Mouse (Mus musculus): ENCODE data around the gene Cfl1. TPM values are rescaled to one million over a fixed set of nuclear protein-coding genes. Genes with fewer than 3 reads are reported as not detected.

The Cfl1 gene
- 2,535 and 2,700 TPM in 2 replicates for polyA plus RNA-seq (2015; fragmentation: Nextera tagmentation; extraction: Ambion mirVana)

DNA sequence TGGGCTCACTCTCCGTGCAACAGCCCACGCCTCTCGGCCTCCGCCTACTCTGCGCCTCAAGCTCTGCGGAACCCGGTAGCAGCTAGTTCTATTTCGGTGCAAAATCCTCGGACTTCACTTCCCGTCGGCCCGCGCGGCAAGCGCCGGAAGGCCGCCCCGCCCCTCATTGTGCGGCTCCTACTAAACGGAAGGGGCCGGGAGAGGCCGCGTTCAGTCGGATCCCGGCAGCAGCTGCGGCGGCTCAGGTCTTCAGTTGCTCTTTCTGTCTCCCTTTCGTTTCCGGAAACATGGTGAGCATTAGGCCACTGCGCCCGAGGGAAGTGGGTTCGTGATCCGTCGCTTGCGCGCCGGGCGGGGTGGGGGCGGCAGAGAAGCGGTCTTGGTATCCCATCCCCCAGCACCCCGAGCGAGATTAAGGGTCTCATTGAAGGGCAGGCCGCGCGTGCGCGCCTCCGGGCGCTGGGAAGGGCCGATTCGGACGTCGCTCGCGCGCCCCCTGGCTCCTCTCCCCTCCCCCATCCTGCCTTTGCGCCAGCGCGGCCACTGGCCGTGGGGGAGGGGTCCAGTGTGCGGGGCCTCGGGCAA, at the start of gene Cfl1:
Gene Cfl1, plus strand, starts transcription at position 143 of the 585 bp plus-strand sequence.
- Histone ChIP-seq H3K9ac (peak within 1 kb of the TSS; percentile 97), H3K27me3 (no peaks in the 10 kb centered on the region), H3K27ac (peak within 1 kb of the TSS; percentile 99), H3K9me3 (no peaks in the 10 kb centered on the region), H3K4me2 (peak within 1 kb of the TSS; percentile 83), H3K4me1 (peaks cover 38% of the 10 kb centered on the region), H3K4me3 (peak within 1 kb of the TSS; percentile 99), H3K36me3 (peaks cover 42% of the 10 kb centered on the region)
- under 1% methylated on average over 62 of the region's 62 CpGs for WGBS
- peak; percentile 15 for ATAC-seq (ENCODE audit: insufficient number of reproducible peaks, insufficient read depth, low FRiP score, low TSS enrichment, low read depth)

DNA sequence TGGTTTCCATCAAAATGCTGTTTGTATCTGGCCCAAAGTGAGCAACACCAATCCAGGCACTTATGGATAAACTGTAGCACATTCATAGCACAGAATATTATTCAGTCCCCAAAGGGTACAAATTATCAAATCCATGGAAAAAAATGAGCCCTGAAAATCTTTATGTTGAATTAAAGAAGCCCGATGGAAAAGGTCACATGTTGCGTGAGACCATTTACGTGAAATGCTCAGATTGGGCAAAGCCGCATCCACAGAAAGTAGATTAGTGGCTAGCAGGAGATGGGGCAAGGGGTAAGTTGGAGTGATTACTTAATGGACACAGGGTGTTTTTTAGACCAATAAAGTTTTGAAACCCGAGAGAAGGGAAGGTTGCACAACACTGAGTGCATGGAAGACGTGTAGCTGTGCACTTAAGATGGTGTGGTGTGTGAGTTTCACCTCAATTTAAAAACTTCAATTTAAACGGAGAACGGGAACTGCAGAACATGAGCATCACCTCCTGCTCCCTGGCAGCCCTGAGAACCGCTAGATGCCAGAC, 45.8 kb upstream of the Cfl1 start:
- H3K4me3 ChIP-seq = no peak overlapping the region
- ATAC-seq (ENCODE audit: insufficient number of reproducible peaks, insufficient read depth, low FRiP score, low TSS enrichment, low read depth) = no peak
- H3K27ac ChIP-seq = no peak overlapping the region
- peak overlapping the region; percentile 36; the same call in 1 of the 2 replicates for H3K9ac ChIP-seq
- no peaks in the 10 kb centered on the region for H3K9me3 ChIP-seq
- peaks cover 17% of the 10 kb centered on the region for H3K4me1 ChIP-seq
- H3K36me3 ChIP-seq = no peaks in the 10 kb centered on the region
- no peak overlapping the region for H3K4me2 ChIP-seq
- H3K27me3 ChIP-seq = peaks cover 41% of the 10 kb centered on the region
- 64% methylated on average over 9 of the region's 9 CpGs for WGBS

DNA sequence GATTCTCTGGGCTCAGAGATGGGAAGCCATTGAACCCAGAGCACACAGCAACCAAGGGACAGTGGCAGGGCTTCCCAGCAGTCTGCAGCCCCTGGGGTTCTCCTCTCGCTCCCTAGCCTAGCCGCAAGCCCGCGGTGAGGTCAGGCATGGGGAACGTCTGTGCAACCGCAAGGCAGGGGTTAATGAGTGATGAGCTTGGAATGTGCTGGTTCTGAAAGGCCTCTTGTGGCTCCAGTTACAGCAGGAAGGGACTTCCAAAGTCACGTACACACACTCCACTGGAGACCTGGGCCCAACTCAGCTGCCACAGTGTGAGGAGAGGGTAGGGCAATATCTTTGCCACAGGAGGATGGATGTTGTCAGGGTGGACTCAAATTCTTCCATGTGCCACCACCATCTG, 45.3 kb upstream of the Cfl1 start:
- Histone ChIP-seq H3K27ac (no peak overlapping the region), H3K9me3 (no peaks in the 10 kb centered on the region), H3K4me3 (no peak overlapping the region), H3K4me1 (peaks cover 17% of the 10 kb centered on the region), H3K27me3 (peaks cover 46% of the 10 kb centered on the region), H3K9ac (peak overlapping the region; percentile 36; the same call in 1 of the 2 replicates), H3K4me2 (no peak overlapping the region), H3K36me3 (no peaks in the 10 kb centered on the region)
- WGBS = 25% methylated on average over 7 of the region's 7 CpGs
- no peak for ATAC-seq (ENCODE audit: insufficient number of reproducible peaks, insufficient read depth, low FRiP score, low TSS enrichment, low read depth)

DNA sequence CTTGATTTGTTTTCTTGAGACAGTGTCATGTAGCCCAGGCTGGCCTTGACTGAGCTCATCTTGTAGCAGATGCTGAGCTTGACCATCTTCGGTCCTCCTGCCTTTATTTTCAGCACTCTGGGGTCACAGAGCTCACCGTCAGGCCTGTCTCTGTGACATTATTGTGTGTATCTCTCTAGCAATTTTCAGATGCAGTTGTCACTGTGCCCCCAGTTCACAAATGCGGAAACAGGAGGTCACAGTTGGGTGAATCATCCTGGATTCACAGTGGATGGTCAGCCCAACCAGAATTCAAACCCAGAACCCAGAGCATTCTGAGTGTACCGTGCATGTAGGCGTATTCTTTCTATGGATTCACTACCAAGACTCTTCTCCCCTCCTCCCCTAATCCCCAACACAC, 44.5 kb upstream of the Cfl1 start:
- H3K4me2 ChIP-seq = no peak overlapping the region
- H3K4me3 ChIP-seq = no peak overlapping the region
- H3K27me3 ChIP-seq = peaks cover 54% of the 10 kb centered on the region
- H3K27ac ChIP-seq = no peak overlapping the region
- no peaks in the 10 kb centered on the region for H3K36me3 ChIP-seq
- 92% methylated on average over 5 of the region's 5 CpGs for WGBS
- no peak overlapping the region for H3K9ac ChIP-seq
- H3K9me3 ChIP-seq = no peaks in the 10 kb centered on the region
- ATAC-seq (ENCODE audit: insufficient number of reproducible peaks, insufficient read depth, low FRiP score, low TSS enrichment, low read depth) = no peak
- H3K4me1 ChIP-seq = peaks cover 17% of the 10 kb centered on the region

DNA sequence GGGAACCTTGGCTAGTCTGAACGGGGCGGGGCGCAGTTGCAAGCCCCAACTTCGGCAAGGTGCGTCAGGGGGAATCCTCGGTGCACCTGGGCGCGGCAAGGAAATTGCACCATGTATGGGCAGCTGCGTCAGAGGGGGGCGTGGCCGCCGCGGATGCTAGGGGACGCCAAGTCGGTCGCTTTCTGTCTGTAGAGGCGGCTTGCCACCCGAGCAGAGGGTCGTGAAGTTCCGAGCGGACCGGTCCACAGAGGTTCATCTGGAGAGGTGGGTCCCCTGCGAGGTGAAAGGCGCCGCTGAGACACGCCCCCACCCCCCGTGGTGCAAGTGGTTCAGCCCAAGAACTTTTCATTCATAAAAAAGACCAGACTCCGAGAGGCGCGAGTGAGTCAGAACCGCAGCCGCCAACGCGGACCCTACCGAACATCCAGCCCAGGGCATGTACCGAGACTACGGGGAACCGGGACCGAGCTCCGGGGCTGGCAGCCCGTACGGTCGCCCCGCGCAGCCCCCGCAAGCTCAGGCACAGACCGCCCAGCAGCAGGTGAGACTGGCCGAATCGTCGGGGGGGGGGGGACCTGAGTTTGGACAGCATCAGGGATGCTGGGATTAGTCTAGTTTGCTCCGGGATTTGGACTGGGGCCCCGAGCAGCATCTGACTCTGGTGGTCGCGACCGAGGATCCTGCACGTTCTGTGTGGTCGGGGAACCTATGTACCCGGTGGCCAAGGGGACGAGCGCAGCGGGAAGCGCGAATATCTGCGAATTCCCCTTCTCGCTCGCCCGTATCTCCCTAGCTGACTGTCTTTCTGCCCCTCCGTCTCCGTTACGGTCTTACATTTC, 42.5 kb upstream of the Cfl1 start, which contains the start of gene Fosl1:
Gene Fosl1, plus strand, starts transcription at position 33 of the 839 bp plus-strand sequence.
- peak; percentile 72 for ATAC-seq (ENCODE audit: insufficient number of reproducible peaks, insufficient read depth, low FRiP score, low TSS enrichment, low read depth)
- Histone ChIP-seq H3K27ac (no peak within 1 kb of the TSS), H3K27me3 (peaks cover 59% of the 10 kb centered on the region), H3K36me3 (no peaks in the 10 kb centered on the region), H3K4me1 (peaks cover 17% of the 10 kb centered on the region), H3K4me2 (peak within 1 kb of the TSS; percentile 96), H3K4me3 (peak within 1 kb of the TSS; percentile 54), H3K9ac (peak within 1 kb of the TSS; percentile 66), H3K9me3 (no peaks in the 10 kb centered on the region)
- WGBS = under 1% methylated on average over 70 of the region's 70 CpGs

DNA sequence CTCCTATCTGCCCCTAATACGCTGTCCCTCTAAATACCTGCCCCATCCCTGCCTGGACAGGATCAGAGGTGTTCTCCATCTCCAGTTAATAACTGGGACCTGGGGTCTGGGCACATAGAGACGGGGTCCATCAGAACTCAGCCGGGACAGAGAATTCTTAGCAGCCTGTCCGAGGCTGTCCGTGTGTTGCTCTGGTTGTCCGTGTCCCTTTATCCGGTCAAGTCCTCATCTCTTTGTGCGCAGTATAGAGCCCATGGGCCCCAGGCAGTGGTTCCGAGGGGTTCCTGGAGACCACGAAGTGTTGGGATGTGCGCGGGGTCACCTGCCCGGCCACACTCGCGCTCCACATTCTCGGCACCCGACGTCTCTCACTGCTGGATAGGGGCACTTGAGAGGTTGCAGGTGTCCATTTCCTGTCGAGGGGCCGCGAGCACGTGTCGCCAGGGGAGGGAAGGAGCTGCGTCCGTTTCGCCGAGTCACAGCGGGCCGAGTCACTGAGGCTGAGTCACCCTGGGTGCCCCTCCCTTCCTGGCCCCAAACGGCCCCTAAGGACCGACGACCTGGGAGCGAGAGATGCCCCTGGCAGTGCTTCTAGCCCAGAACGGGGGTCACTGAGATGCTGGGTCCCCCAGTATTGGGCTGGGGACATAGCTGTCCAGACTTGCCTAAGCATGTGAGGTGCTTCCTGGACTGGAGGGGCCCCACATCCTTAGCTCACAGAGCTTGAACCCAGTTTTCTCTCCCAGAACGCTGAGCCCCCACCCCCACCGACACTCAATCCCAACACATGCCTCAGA, 41.7 kb upstream of the Cfl1 start:
- H3K27me3 ChIP-seq = peaks cover 59% of the 10 kb centered on the region

DNA sequence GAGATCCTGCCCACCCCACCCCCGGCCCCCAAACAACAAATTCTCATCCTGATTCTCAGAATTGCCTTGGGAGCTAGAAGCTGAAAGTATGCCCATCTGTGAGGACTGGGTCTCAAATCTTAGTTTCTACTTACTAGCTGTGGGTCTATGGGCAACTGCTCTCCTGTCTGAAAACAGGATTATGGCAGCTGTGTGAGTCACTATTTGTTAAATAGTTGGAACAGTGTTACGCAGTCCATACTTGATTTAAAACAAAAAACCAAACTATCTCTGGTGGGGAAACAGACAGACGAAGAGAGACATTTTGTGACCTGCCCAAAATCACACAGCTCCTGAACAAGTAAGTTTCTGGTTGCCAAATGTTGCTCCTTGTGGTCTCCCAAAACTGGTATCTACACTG, 40.6 kb upstream of the Cfl1 start:
- Histone ChIP-seq H3K36me3 (peaks cover 11% of the 10 kb centered on the region; the same call in 1 of the 2 replicates), H3K27me3 (peaks cover 57% of the 10 kb centered on the region), H3K9ac (no peak overlapping the region), H3K4me3 (no peak overlapping the region), H3K4me1 (peaks cover 18% of the 10 kb centered on the region), H3K4me2 (no peak overlapping the region), H3K27ac (no peak overlapping the region), H3K9me3 (no peaks in the 10 kb centered on the region)
- ATAC-seq (ENCODE audit: insufficient number of reproducible peaks, insufficient read depth, low FRiP score, low TSS enrichment, low read depth) = no peak
- 83% methylated on average over 3 of the region's 3 CpGs for WGBS

More for the DNA sequence above, 41.7 kb upstream of the Cfl1 start:
- peak overlapping the region; percentile 96 for H3K4me2 ChIP-seq
- peak overlapping the region; percentile 54 for H3K4me3 ChIP-seq
- peaks cover 17% of the 10 kb centered on the region for H3K4me1 ChIP-seq
- peak overlapping the region; percentile 66; the same call in 1 of the 2 replicates for H3K9ac ChIP-seq
- no peaks in the 10 kb centered on the region for H3K9me3 ChIP-seq
- H3K27ac ChIP-seq = no peak overlapping the region
- no peak for ATAC-seq (ENCODE audit: insufficient number of reproducible peaks, insufficient read depth, low FRiP score, low TSS enrichment, low read depth)
- H3K36me3 ChIP-seq = no peaks in the 10 kb centered on the region
- WGBS = 7% methylated on average over 36 of the region's 36 CpGs

DNA sequence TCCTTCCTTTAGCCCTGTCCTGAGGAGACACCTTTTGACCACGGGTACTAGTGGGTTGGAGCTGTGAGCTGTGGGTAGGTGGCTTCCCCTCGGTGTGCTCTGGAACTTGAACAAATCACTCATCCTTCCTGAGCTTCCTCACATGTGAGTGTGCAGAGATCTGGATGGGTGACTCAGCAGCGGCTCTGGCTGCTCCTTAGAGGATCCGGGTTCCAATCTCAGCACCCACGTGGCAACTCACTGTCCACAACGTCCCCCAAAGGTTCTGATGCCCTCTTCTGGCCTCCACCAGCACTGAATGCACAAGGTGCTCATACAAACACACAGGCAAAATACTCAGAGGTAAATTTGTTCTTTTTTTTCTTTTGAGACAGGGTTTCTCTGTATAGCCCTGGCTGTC, 38.5 kb upstream of the Cfl1 start:
- 74% methylated on average over 6 of the region's 6 CpGs for WGBS
- Histone ChIP-seq H3K9ac (no peak overlapping the region), H3K9me3 (no peaks in the 10 kb centered on the region), H3K36me3 (peaks cover 13% of the 10 kb centered on the region; the same call in 1 of the 2 replicates), H3K27me3 (peaks cover 45% of the 10 kb centered on the region), H3K4me1 (peaks cover 35% of the 10 kb centered on the region), H3K4me3 (no peak overlapping the region), H3K27ac (no peak overlapping the region), H3K4me2 (no peak overlapping the region)
- ATAC-seq (ENCODE audit: insufficient number of reproducible peaks, insufficient read depth, low FRiP score, low TSS enrichment, low read depth) = no peak

DNA sequence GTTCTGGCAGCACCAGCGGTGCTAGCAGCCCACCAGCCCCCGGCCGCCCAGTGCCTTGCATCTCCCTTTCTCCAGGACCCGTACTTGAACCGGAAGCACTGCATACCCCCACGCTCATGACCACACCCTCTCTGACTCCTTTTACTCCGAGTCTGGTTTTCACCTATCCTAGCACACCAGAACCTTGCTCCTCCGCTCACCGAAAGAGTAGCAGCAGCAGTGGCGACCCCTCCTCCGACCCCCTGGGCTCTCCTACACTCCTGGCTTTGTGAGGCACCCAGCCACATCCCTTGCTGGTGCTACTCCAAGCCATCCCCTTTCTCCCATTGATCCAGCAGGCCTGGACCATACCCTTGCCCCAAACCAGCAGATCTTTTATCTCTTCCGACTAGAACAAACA, 35.2 kb upstream of the Cfl1 start:
- Histone ChIP-seq H3K4me2 (peak overlapping the region; percentile 99), H3K9ac (peak overlapping the region; percentile 61; the same call in 1 of the 2 replicates), H3K27me3 (peaks cover 19% of the 10 kb centered on the region), H3K36me3 (peaks cover 13% of the 10 kb centered on the region; the same call in 1 of the 2 replicates), H3K9me3 (no peaks in the 10 kb centered on the region), H3K4me1 (peaks cover 30% of the 10 kb centered on the region), H3K27ac (no peak overlapping the region), H3K4me3 (peak overlapping the region; percentile 74; the same call in 1 of the 2 replicates)
- WGBS = 73% methylated on average over 12 of the region's 12 CpGs
- ATAC-seq (ENCODE audit: insufficient number of reproducible peaks, insufficient read depth, low FRiP score, low TSS enrichment, low read depth) = no peak

DNA sequence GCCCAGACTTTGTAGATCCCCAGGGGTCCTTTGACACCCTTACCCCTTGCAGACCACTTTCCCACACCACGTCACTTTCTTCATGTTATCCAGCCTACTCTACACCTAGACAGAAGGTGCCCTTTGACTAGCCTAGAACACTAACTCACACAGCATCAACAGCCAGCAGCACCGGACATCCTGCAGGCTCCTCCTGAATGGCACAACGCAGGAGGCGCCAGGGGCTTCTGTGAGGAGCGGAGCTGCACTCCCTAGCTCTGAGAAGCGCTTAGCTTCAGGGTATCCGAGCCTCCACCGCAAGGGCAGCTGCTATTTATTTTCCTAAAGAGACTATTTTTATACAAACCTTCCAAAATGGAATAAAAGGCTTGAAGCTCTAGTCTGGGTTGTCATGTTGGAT, 34.7 kb upstream of the Cfl1 start:
- 49% methylated on average over 8 of the region's 8 CpGs for WGBS
- H3K4me1 ChIP-seq = peaks cover 30% of the 10 kb centered on the region
- peak overlapping the region; percentile 74 for H3K4me3 ChIP-seq
- no peak overlapping the region for H3K27ac ChIP-seq
- peaks cover 13% of the 10 kb centered on the region; the same call in 1 of the 2 replicates for H3K36me3 ChIP-seq
- no peak for ATAC-seq (ENCODE audit: insufficient number of reproducible peaks, insufficient read depth, low FRiP score, low TSS enrichment, low read depth)
- H3K27me3 ChIP-seq = peaks cover 14% of the 10 kb centered on the region
- H3K9ac ChIP-seq = peak overlapping the region; percentile 61; the same call in 1 of the 2 replicates
- no peaks in the 10 kb centered on the region for H3K9me3 ChIP-seq
- H3K4me2 ChIP-seq = peak overlapping the region; percentile 99
